Mouse (Mus musculus) liver, embryonic 12.5 days (tissue): ENCODE data around the gene Nlk. TPM values are rescaled to one million over a fixed set of nuclear protein-coding genes. Genes with fewer than 3 reads are reported as not detected.
"Not testable (repeated sequence)": the region's sequence is repeated elsewhere in the genome, so short reads cannot be mapped to it uniquely, and the experiment has no call there.

Experiments used
- ATAC-seq: fragments of 200-750 bp; cut with Nextera tagmentation; 2 replicates; pipeline ENCODE4 v1.8.0; 2017; ENCODE audit warnings: moderate number of reproducible peaks, mild to moderate bottlenecking, moderate library complexity
- H3K27ac ChIP-seq: fragments of 300-500 bp; sonication (generic); 2 replicates; pipeline ENCODE4 v1.5.1; 2016; ENCODE audit warnings: mild to moderate bottlenecking
- H3K27me3 ChIP-seq: fragments of 300-500 bp; sonication (generic); replicated peaks from 2 replicates; pipeline ENCODE4 v1.6.1; 2016; ENCODE audit warnings: mild to moderate bottlenecking, moderate library complexity
- H3K36me3 ChIP-seq: fragments of 300-500 bp; sonication (generic); 2 replicates; pipeline ENCODE4 v1.6.1; 2016; ENCODE audit warnings: mild to moderate bottlenecking, moderate library complexity
- H3K4me1 ChIP-seq: fragments of 300-500 bp; sonication (generic); 2 replicates; pipeline ENCODE4 v1.6.1; 2016
- H3K4me2 ChIP-seq: fragments of 300-500 bp; sonication (generic); 2 replicates; pipeline ENCODE4 v1.6.1; 2016; ENCODE audit warnings: mild to moderate bottlenecking, moderate library complexity
- H3K4me3 ChIP-seq: fragments of 300-500 bp; sonication (generic); 2 replicates; pipeline ENCODE4 v1.5.1; 2016; ENCODE audit warnings: mild to moderate bottlenecking, moderate library complexity
- H3K9ac ChIP-seq: fragments of 300-500 bp; sonication (generic); 2 replicates; pipeline ENCODE4 v1.6.1; 2016; ENCODE audit warnings: mild to moderate bottlenecking, moderate library complexity
- H3K9me3 ChIP-seq: fragments of 300-500 bp; sonication (generic); replicated peaks from 2 replicates; pipeline ENCODE4 v1.6.1; 2016; ENCODE audit warnings: mild to moderate bottlenecking, moderate library complexity
- WGBS: fragments of 180-500 bp; shearing (Covaris S2); methylation state at CpG from one replicate; pipeline ENCODE4 v1.1.7; 2016; ENCODE audit not compliant: insufficient replicate concordance; 5-methylcytosine and 5-hydroxymethylcytosine counted together
- polyA plus RNA-seq: library from polyadenylated mRNA; unstranded; fragments of >200 nt; fragmentation: Nextera tagmentation; extraction: Ambion mirVana; gene quantifications from 2 replicates; pipeline ENCODE4 v1.2.1, GENCODE M21; 2016

Gene Nlk
- polyA plus RNA-seq, 1 experiment from 2014 or later = 8.6 TPM

DNA sequence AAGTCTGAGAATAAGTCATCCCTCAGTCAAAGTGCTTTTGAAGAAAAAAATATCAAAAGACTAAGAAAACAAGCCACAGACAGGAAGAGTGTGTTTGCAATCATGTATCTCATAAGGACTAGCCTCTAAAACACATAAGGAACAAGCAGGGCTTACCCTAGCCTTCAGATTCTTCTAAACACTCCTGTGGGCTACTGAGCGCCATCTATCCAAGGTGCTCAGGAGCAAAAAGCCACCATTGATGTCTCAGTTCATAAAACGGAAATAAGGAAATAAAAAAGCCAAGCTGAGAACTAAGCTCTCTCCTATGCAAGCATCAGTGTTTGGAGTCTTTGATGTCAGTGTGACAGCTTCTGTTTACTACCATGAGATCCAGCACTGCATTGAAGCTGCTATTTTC is 18.4 kb downstream of the Nlk start:
- H3K9me3 ChIP-seq = no peaks in the 10 kb centered on the region
- no peak overlapping the region for H3K9ac ChIP-seq
- no peak overlapping the region for H3K4me3 ChIP-seq
- H3K27me3 ChIP-seq = no peaks in the 10 kb centered on the region
- peaks cover 10% of the 10 kb centered on the region for H3K36me3 ChIP-seq
- peaks cover 9% of the 10 kb centered on the region; the same call in 1 of the 2 replicates for H3K4me1 ChIP-seq
- ATAC-seq = no peak
- H3K4me2 ChIP-seq = no peak overlapping the region
- H3K27ac ChIP-seq = no peak overlapping the region
- 64% methylated on average over 2 of the region's 2 CpGs for WGBS

- no peaks in the 10 kb centered on the region for H3K27me3 ChIP-seq
- no peak overlapping the region for H3K27ac ChIP-seq
- ATAC-seq = no peak
- WGBS = 72% methylated on average over 3 of the region's 3 CpGs
- H3K36me3 ChIP-seq = no peaks in the 10 kb centered on the region
- no peak overlapping the region for H3K4me3 ChIP-seq
- no peaks in the 10 kb centered on the region for H3K9me3 ChIP-seq
- no peak overlapping the region for H3K9ac ChIP-seq
- H3K4me1 ChIP-seq = peaks cover 39% of the 10 kb centered on the region
- no peak overlapping the region for H3K4me2 ChIP-seq
Observed at GRCm38 (mm10) chr11:78668647-78669046, 28.5 kb downstream of the Nlk start.

DNA sequence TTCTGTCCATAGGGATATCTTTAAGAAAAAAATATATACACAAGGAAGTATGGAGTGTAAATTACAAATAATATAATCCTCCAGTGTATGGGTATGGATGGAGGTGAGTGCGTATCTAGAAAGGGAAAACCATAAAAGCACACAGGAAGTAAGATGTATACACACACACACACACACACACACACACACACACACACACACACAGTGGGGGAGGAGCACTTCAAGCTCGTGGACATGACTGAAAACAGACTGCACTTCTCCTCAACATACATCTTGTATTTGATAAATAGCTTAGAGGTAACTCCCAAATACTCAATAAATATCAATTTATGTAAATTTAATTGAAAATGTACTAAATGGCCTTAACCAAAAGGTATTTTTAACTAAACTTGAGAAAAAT is 32.3 kb downstream of the Nlk start:
- H3K4me1 ChIP-seq = peaks cover 35% of the 10 kb centered on the region
- no peak for ATAC-seq
- H3K9ac ChIP-seq = no peak overlapping the region
- H3K36me3 ChIP-seq = no peaks in the 10 kb centered on the region
- no peaks in the 10 kb centered on the region for H3K27me3 ChIP-seq
- H3K4me2 ChIP-seq = no peak overlapping the region
- H3K4me3 ChIP-seq = no peak overlapping the region
- H3K27ac ChIP-seq = no peak overlapping the region
- 59% methylated on average over 2 of the region's 2 CpGs for WGBS
- no peaks in the 10 kb centered on the region for H3K9me3 ChIP-seq

DNA sequence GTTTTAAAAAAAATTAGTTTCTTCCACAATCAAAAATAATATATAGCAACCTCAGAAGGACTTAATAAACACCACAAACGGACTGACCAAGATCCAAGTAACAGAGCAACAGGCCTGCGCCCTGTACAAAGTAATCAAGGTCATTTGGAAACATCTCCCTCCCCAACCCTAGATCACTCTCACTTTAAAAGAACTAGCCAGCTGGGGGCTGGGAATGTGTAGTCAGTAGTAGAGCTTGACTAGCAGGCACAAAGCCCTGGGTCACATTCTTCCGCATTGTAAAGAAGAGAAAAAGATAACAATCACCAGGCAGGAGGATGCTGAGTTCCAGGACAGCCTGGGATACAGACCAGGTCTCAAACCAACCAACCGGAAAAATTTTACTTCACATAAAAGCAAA is 33.3 kb downstream of the Nlk start:
- no peak for ATAC-seq
- no peak overlapping the region for H3K9ac ChIP-seq
- no peaks in the 10 kb centered on the region for H3K9me3 ChIP-seq
- no peak overlapping the region for H3K27ac ChIP-seq
- H3K4me1 ChIP-seq = peaks cover 30% of the 10 kb centered on the region
- no peaks in the 10 kb centered on the region for H3K27me3 ChIP-seq
- WGBS = 73% methylated on average over 4 of the region's 4 CpGs
- no peak overlapping the region for H3K4me3 ChIP-seq
- no peaks in the 10 kb centered on the region for H3K36me3 ChIP-seq
- no peak overlapping the region for H3K4me2 ChIP-seq

- H3K27ac ChIP-seq = no peak overlapping the region
- H3K36me3 ChIP-seq = no peaks in the 10 kb centered on the region
- 73% methylated on average over 2 of the region's 2 CpGs for WGBS
- H3K27me3 ChIP-seq = no peaks in the 10 kb centered on the region
- ATAC-seq = no peak
- H3K4me2 ChIP-seq = no peak overlapping the region
- no peak overlapping the region for H3K4me3 ChIP-seq
- no peaks in the 10 kb centered on the region for H3K9me3 ChIP-seq
- H3K4me1 ChIP-seq = no peaks in the 10 kb centered on the region
- no peak overlapping the region for H3K9ac ChIP-seq
Observed at GRCm38 (mm10) chr11:78649143-78649542, 48.0 kb downstream of the Nlk start.

DNA sequence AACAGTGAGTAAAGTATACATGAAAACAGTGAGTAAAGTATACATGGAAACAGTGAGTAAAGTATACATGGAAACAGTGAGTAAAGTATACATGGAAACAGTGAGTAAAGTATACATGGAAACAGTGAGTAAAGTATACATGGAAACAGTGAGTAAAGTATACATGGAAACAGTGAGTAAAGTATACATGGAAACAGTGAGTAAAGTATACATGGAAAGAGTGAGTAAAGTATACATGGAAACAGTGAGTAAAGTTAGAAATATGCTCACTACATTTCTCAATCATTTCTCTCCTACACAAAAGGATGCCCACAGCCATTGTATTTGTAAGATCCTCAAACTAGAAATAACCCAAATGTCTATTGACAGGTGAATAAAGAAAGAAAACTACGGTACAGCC is 48.8 kb downstream of the Nlk start:
- not testable (repeated sequence) for ATAC-seq, H3K4me2 ChIP-seq, H3K9ac ChIP-seq, H3K9me3 ChIP-seq, H3K27ac ChIP-seq, H3K4me1 ChIP-seq, H3K4me3 ChIP-seq, H3K27me3 ChIP-seq, H3K36me3 ChIP-seq
- WGBS = 91% methylated on average over 1 of the region's 1 CpGs

DNA sequence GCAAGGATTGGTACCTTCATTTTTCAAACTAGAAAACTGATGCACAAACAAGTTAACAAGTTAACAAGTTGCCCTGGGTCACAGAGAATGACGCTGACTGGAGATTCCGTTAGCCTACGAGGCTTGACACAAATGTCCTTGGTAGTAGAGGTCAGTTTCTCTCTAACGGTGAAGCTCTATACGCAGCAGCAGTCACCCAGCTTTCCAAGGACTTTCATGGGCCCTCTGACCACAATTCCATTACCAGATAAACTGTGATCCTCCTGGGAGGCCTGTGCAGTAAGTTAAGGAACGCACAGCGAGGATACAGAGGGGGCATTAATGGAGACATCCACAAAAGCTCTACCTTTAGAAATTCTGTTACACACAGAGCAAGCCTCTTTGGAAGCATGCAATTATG is 53.4 kb downstream of the Nlk start:
- Histone ChIP-seq H3K9ac (no peak overlapping the region), H3K27me3 (no peaks in the 10 kb centered on the region), H3K27ac (no peak overlapping the region), H3K4me3 (no peak overlapping the region), H3K4me2 (no peak overlapping the region), H3K4me1 (no peaks in the 10 kb centered on the region), H3K9me3 (no peaks in the 10 kb centered on the region), H3K36me3 (no peaks in the 10 kb centered on the region)
- no peak for ATAC-seq
- WGBS = 75% methylated on average over 7 of the region's 7 CpGs

DNA sequence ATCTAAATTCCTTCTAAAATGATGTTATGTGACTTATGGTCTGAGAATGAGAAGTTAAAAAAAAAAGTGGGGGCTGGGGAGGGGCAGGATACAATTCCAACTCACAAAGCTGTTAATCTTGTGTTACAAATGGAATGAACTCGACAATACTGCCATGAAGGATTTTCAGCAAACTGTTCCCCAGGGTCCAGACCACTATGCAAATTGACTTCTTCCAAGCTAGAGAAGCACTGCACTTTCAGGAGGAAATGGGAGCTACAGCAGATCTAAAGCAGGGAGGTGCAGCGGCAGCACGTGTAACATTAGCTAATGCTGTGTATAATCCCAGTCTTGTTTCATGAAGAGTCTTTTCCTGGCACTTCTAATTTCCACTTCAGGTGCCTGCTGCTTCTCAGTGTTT is 55.0 kb downstream of the Nlk start:
- no peak overlapping the region for H3K4me2 ChIP-seq
- peaks cover 2% of the 10 kb centered on the region for H3K36me3 ChIP-seq
- 0 out of 2 replicates have a peak, but pooled peaks cover under 1% of the 10 kb centered on the region for H3K9me3 ChIP-seq
- H3K9ac ChIP-seq = no peak overlapping the region
- no peaks in the 10 kb centered on the region for H3K4me1 ChIP-seq
- no peak overlapping the region for H3K27ac ChIP-seq
- WGBS = 77% methylated on average over 3 of the region's 3 CpGs
- no peak for ATAC-seq
- no peaks in the 10 kb centered on the region for H3K27me3 ChIP-seq
- no peak overlapping the region for H3K4me3 ChIP-seq

GRCm38 (mm10) chr11:78641088-78641487 is 56.1 kb downstream of the Nlk start:
- WGBS = 81% methylated on average over 3 of the region's 3 CpGs
- Histone ChIP-seq H3K9ac (no peak overlapping the region), H3K9me3 (0 out of 2 replicates have a peak, but pooled peaks cover 4% of the 10 kb centered on the region), H3K4me2 (no peak overlapping the region), H3K36me3 (peaks cover 7% of the 10 kb centered on the region), H3K27me3 (no peaks in the 10 kb centered on the region), H3K4me3 (no peak overlapping the region), H3K4me1 (no peaks in the 10 kb centered on the region), H3K27ac (no peak overlapping the region)
- ATAC-seq = no peak

DNA sequence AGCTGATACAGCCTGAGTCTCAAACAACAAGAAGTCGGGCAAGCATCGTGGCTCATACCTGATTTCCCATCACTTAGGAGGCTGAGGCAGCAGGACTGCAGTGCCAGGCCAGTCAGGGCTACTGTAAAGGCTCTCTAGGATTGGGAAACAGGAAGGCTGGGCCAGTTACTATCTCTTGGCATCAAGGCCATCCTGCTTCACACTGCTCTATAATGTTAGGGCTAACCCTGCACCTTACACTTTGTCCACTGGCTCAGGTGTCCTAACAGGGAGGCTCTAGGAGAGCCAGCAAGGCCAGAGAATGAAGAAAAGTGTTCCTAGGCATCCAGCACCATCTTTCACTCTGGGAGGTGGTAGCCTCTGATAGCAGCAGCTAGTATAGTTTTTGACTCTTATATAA is 64.4 kb downstream of the Nlk start:
- WGBS = 82% methylated on average over 2 of the region's 2 CpGs
- Histone ChIP-seq H3K4me1 (no peaks in the 10 kb centered on the region), H3K4me2 (no peak overlapping the region), H3K27ac (no peak overlapping the region), H3K4me3 (no peak overlapping the region), H3K9ac (no peak overlapping the region), H3K36me3 (peaks cover 7% of the 10 kb centered on the region), H3K27me3 (no peaks in the 10 kb centered on the region), H3K9me3 (0 out of 2 replicates have a peak, but pooled peaks cover 4% of the 10 kb centered on the region)
- ATAC-seq = no peak

GRCm38 (mm10) chr11:78628871-78629270 is 68.3 kb downstream of the Nlk start:
- Histone ChIP-seq H3K4me2 (no peak overlapping the region), H3K27ac (no peak overlapping the region)
- WGBS = 79% methylated on average over 3 of the region's 3 CpGs

DNA sequence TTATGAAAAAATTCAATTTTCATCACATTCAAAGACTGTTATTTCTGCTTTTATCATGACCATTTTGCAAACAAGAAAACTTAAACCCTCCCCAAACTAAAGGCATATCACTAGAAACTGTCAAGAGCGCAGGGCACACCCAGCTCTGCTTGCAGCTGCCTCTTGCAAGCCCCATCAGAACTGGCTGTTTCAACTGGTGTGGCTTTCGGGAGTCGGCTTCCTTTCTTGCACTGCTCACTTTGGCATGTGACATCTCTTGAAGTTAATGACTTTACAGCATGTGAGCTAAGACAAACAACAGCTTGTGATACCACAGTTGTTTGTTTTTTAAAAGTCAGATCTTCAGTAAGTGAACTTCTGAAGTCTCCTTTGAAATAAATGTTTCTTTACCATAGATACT is 72.8 kb downstream of the Nlk start:
- Histone ChIP-seq H3K9ac (no peak overlapping the region), H3K9me3 (no peaks in the 10 kb centered on the region), H3K36me3 (peaks cover 3% of the 10 kb centered on the region; the same call in 1 of the 2 replicates), H3K4me2 (no peak overlapping the region), H3K27ac (no peak overlapping the region), H3K4me3 (no peak overlapping the region), H3K4me1 (peaks cover 29% of the 10 kb centered on the region), H3K27me3 (no peaks in the 10 kb centered on the region)
- ATAC-seq = no peak
- 25% methylated on average over 3 of the region's 3 CpGs for WGBS

More at GRCm38 (mm10) chr11:78628871-78629270, 68.3 kb downstream of the Nlk start:
- peaks cover 3% of the 10 kb centered on the region; the same call in 1 of the 2 replicates for H3K36me3 ChIP-seq
- ATAC-seq = no peak
- H3K9me3 ChIP-seq = no peaks in the 10 kb centered on the region
- no peak overlapping the region for H3K9ac ChIP-seq
- no peaks in the 10 kb centered on the region for H3K27me3 ChIP-seq
- no peak overlapping the region for H3K4me3 ChIP-seq
- peaks cover 9% of the 10 kb centered on the region for H3K4me1 ChIP-seq

DNA sequence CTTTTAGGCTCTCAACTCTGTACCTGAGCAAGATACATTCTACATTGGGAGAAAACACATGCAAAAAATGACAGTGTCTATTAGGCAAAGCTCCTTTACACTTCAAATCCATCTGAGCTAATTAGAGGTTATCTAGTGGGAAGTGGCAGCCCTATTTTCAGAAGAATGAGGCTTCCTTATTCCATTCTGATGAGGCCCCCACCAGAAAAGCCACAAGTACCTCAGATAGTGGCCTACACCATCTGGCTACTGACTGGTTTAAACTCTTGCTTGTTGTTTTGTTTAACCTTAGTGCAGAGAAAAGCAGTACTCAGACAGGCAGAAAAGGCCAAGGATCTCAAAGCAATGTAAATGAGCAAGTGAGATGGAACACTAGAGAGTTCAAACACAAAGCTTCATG is 75.2 kb downstream of the Nlk start:
- Histone ChIP-seq H3K4me2 (no peak overlapping the region), H3K9ac (no peak overlapping the region), H3K9me3 (no peaks in the 10 kb centered on the region), H3K36me3 (peaks cover 3% of the 10 kb centered on the region), H3K27me3 (no peaks in the 10 kb centered on the region), H3K4me1 (peaks cover 29% of the 10 kb centered on the region), H3K27ac (peak overlapping the region; percentile 20; the same call in 1 of the 2 replicates), H3K4me3 (no peak overlapping the region)
- ATAC-seq = no peak
